Mouse (Mus musculus) lung, embryonic 16.5 days (tissue): ENCODE data around the gene Gm20517. TPM values are rescaled to one million over a fixed set of nuclear protein-coding genes. Genes with fewer than 3 reads are reported as not detected.
A peak's percentile ranks its signal among the peaks of the same experiment; 100 is the strongest.
"Not testable (repeated sequence)": the region's sequence is repeated elsewhere in the genome, so short reads cannot be mapped to it uniquely, and the experiment has no call there.

Source experiments
- ATAC-seq: fragments of 200-750 bp; cut with Nextera tagmentation; 2 replicates; pipeline ENCODE4 v1.8.0; 2017; ENCODE audit warnings: low read depth, mild to moderate bottlenecking, moderate library complexity
- H3K27ac ChIP-seq: fragments of 300-500 bp; sonication (generic); 2 replicates; pipeline ENCODE4 v1.5.1; 2014; ENCODE audit warnings: mild to moderate bottlenecking, control low read depth, low read length
- H3K27me3 ChIP-seq: fragments of 300-500 bp; sonication (generic); 2 replicates; pipeline ENCODE4 v1.6.1; 2014; ENCODE audit warnings: low read depth, low read length, mixed read lengths; ENCODE audit not compliant: control insufficient read depth, insufficient read depth
- H3K36me3 ChIP-seq: fragments of 300-500 bp; sonication (generic); 2 replicates; pipeline ENCODE4 v1.6.1; 2014; ENCODE audit warnings: low read length; ENCODE audit not compliant: control insufficient read depth, insufficient read depth
- H3K4me1 ChIP-seq: fragments of 300-500 bp; sonication (generic); replicated peaks from 2 replicates; pipeline ENCODE4 v1.6.1; 2014; ENCODE audit warnings: low read length, mixed read lengths; ENCODE audit not compliant: control insufficient read depth, insufficient read depth
- H3K4me2 ChIP-seq: fragments of 300-500 bp; sonication (generic); 2 replicates; pipeline ENCODE4 v1.6.1; 2014; ENCODE audit warnings: low read depth, low read length, control low read depth
- H3K4me3 ChIP-seq: fragments of 300-500 bp; sonication (generic); 2 replicates; pipeline ENCODE4 v1.5.1; 2014; ENCODE audit warnings: mild to moderate bottlenecking, low read length, control low read depth
- H3K9ac ChIP-seq: fragments of 300-500 bp; sonication (generic); 2 replicates; pipeline ENCODE4 v1.6.1; 2014; ENCODE audit warnings: low read length, control low read depth
- H3K9me3 ChIP-seq: fragments of 300-500 bp; sonication (generic); 2 replicates; pipeline ENCODE4 v1.6.1; 2016; ENCODE audit warnings: low read length; ENCODE audit not compliant: control insufficient read depth
- WGBS: fragments of 180-500 bp; shearing (Covaris S2); extraction: QIAGEN DNeasy Blood & Tissue Kit; methylation state at CpG from one replicate; pipeline ENCODE4 v1.1.7; 2014; 5-methylcytosine and 5-hydroxymethylcytosine counted together
- polyA plus RNA-seq: library from polyadenylated mRNA; unstranded; fragments of >200 nt; fragmentation: Nextera tagmentation; extraction: Ambion mirVana; gene quantifications from 2 replicates; pipeline ENCODE4 v1.2.1, GENCODE M21; 2015

The Gm20517 gene
- polyA plus RNA-seq, 1 experiment from 2014 or later = 2.2 TPM

DNA sequence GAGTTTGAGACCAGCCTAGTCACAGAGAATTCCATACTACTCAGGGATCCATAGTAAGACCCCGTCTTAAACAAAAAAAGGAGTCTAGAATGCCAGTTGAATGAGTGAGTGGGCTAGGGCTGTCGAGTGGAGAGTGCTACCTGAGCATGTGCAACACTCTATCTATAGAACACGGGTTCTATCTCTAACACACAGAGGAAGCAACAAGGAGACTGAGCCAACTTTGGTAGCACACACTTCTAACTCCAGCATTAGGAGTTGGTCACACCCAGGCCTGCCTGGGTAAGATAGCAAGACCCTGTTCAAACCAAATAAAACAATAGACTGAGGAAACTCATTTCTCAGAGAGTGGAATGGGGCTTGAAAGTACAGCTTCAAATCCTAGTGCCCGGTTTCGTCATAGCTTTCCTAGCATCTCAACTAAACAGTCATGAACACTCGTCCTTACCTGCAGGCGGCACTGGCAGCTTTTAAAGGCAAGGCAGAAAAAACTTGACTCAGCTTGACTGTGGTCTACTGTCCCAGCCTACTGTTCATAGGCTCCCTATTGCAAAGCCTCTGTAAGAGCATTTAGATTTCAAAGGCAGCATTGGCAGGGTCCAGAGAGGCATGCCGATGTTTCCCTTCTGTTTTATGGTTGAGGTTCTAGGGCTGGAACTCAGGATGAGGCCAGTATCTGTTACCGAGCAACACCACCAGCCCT lies 6.4 kb downstream of the Gm20517 start:
- Histone ChIP-seq H3K4me2 (no peak overlapping the region), H3K9me3 (no peaks in the 10 kb centered on the region), H3K36me3 (peaks cover 36% of the 10 kb centered on the region), H3K4me1 (peaks cover 2% of the 10 kb centered on the region), H3K27me3 (no peaks in the 10 kb centered on the region), H3K4me3 (no peak overlapping the region), H3K9ac (no peak overlapping the region), H3K27ac (no peak overlapping the region)
- no peak for ATAC-seq
- 93% methylated on average over 9 of the region's 9 CpGs for WGBS

DNA sequence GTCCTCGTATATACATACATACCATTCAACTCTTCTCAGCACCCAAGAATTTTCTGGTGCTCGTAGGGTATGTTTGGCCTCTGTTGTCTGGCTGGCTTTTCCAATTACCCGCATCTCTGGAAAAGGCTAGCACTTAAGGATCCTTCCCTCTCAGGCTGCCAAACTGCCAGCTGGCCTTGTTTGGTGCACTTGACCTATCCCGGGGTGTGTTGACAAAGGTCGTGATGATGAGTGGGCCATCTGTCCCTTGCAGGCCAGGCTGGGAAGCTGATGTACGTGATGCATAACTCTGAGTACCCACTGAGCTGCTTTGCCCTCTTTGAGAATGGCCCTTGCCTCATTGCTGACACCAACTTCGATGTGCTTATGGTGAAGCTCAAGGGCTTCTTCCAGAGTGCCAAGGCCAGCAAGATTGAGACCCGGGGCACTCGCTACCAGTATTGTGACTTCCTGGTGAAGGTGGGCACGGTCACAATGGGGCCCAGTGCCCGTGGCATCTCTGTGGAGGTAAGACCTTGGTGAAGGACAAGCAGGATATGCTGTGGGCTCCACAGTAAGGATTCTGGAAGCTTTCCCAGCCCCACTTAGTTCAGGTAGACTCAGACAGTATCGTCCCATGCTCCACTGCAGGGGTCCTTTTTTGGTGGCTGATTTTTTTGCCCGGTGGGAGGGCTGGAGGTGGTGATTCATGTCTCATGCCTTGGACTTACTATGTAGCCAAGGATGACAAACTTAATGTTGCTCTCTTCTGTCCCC lies 7.3 kb downstream of the Gm20517 start:
- Histone ChIP-seq H3K4me2 (no peak overlapping the region), H3K4me1 (no peaks in the 10 kb centered on the region), H3K9me3 (no peaks in the 10 kb centered on the region), H3K9ac (no peak overlapping the region), H3K36me3 (peaks cover 46% of the 10 kb centered on the region), H3K4me3 (no peak overlapping the region), H3K27ac (no peak overlapping the region), H3K27me3 (no peaks in the 10 kb centered on the region)
- 84% methylated on average over 13 of the region's 13 CpGs for WGBS
- no peak for ATAC-seq

DNA sequence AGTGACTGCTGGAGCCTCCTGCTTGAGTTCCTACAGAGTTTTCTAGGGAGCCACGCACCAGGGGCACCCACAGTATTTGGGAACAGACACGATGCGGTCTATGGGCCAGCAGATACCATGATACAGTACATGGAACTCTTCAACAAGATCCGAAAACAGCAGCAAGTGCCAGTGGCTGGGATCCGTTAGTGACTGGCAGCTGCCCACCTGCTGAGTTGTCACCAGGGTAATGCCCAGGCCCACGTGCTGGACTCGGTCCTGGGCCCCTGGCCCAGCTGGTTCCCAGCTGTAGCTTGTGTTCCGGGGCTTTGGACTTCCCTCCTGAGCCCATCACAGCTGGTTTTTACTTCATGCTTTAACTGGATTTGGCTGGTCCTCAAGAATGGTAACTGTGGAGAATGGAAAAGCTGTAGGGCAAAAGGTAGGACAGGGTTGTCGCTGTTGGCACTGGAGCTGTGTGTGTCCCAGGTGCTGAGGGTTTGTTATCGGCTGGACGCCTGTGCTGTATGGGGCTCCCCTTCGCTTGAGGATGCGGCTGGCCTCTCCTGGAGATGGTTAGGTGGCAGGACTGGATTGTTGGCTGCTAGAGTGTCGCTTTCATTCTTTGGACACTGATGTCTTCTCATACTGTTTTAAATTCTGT lies 11.6 kb downstream of the Gm20517 start:
- ATAC-seq = no peak
- H3K36me3 ChIP-seq = peaks cover 40% of the 10 kb centered on the region

DNA sequence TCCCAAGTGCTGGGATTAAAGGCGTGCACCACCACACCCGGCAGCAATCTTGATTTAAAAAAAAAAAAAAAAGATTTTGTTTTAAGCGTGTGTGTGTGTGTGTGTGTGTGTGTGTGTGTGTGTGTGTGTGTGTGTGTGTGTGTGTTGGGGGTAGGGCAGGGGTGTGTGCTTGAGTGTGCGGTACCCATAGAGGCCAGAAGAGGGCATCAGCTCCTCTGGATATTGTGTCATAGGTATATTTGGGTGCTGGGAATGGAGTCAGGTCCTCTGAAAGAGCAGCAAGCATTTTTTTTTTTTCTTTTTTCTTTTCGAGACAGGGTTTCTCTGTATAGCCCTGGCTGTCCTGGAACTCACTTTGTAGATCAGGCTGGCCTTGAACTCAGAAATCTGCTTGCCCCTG lies 13.2 kb downstream of the Gm20517 start:
- H3K4me2 ChIP-seq, H3K9ac ChIP-seq, H3K4me1 ChIP-seq, H3K9me3 ChIP-seq, H3K27ac ChIP-seq, H3K27me3 ChIP-seq, ATAC-seq, H3K4me3 ChIP-seq: not testable (repeated sequence)
- WGBS = 95% methylated on average over 4 of the region's 5 CpGs
- H3K36me3 ChIP-seq = peaks cover 35% of the 10 kb centered on the region

More for the DNA sequence above, 11.6 kb downstream of the Gm20517 start:
- no peak overlapping the region for H3K4me3 ChIP-seq
- H3K27ac ChIP-seq = no peak overlapping the region
- peaks cover 3% of the 10 kb centered on the region for H3K4me1 ChIP-seq
- H3K27me3 ChIP-seq = no peaks in the 10 kb centered on the region
- no peak overlapping the region for H3K4me2 ChIP-seq
- H3K9me3 ChIP-seq = no peaks in the 10 kb centered on the region
- 93% methylated on average over 14 of the region's 14 CpGs for WGBS
- no peak overlapping the region for H3K9ac ChIP-seq

DNA sequence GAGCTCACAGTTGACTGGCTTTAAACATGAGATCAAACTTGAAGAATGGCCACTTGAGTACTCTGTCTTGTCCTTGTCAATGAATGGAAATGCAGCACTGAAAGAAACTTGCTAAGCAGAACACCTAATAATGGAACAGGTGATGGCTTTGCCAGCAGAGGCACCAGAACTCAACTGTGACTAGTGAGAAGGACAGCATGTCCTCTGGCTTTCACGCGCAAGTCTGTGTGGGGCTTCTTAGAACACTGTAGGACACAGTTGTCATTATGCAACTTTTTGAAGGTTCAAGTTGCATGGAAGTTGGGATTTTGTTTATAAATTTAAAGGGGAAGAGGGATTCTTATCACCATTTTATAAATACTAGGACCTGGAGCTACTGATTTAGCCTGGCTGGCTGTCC lies 13.7 kb downstream of the Gm20517 start:
- H3K4me2 ChIP-seq = no peak overlapping the region
- no peak overlapping the region for H3K27ac ChIP-seq
- ATAC-seq = no peak
- 94% methylated on average over 2 of the region's 2 CpGs for WGBS
- peaks cover 30% of the 10 kb centered on the region for H3K36me3 ChIP-seq
- no peak overlapping the region for H3K9ac ChIP-seq
- no peak overlapping the region for H3K4me3 ChIP-seq
- H3K4me1 ChIP-seq = peaks cover 7% of the 10 kb centered on the region
- no peaks in the 10 kb centered on the region for H3K27me3 ChIP-seq
- H3K9me3 ChIP-seq = no peaks in the 10 kb centered on the region

DNA sequence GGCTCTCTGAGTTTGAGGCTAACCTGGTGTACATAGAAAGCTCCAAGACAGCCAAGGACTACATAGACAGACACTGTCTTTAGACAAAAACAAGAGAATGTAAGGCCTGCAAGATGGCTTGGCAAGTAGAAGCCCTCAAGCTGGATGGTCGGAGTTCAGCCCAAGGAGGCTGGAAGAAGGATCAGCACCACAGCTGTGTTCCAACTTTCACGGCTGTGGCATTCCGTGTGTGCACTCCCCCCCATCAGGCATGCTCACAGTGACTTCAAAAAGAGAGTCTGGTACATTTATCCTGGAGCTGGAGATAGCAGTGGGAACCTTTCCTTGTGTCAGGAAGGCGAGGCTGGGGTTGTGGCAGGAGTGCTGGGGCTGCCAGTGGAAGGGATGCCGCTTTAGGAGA lies 14.6 kb downstream of the Gm20517 start:
- Histone ChIP-seq H3K9ac (no peak overlapping the region), H3K36me3 (peaks cover 25% of the 10 kb centered on the region), H3K4me2 (no peak overlapping the region), H3K4me3 (no peak overlapping the region), H3K27me3 (no peaks in the 10 kb centered on the region), H3K27ac (no peak overlapping the region), H3K4me1 (peaks cover 15% of the 10 kb centered on the region), H3K9me3 (no peaks in the 10 kb centered on the region)
- WGBS = 70% methylated on average over 5 of the region's 5 CpGs
- no peak for ATAC-seq

DNA sequence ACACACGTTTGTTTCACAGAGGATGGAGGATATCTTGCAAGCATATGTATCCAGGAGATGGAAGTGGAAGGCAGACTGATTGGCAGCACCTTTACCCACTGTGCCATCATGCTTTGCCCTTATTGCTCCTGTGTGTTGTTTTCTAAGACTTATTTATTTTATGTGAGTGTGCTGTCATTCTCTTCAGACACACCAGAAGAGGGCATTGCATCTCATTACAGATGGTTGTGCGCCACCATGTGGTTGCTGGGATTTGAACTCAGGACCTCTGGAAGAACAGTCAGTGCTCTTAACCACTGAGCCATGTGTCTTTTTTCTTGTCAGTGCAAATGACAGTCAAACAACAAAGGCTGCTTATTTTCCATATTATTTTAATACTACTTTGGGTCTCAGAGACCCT lies 16.4 kb downstream of the Gm20517 start:
- Histone ChIP-seq H3K9me3 (no peaks in the 10 kb centered on the region), H3K9ac (no peak overlapping the region), H3K4me3 (no peak overlapping the region; the same call in 1 of the 2 replicates), H3K36me3 (peaks cover 18% of the 10 kb centered on the region), H3K27ac (no peak overlapping the region), H3K4me2 (peak overlapping the region; percentile 97), H3K4me1 (peaks cover 17% of the 10 kb centered on the region), H3K27me3 (no peaks in the 10 kb centered on the region)
- 70% methylated on average over 2 of the region's 2 CpGs for WGBS
- ATAC-seq = no peak

DNA sequence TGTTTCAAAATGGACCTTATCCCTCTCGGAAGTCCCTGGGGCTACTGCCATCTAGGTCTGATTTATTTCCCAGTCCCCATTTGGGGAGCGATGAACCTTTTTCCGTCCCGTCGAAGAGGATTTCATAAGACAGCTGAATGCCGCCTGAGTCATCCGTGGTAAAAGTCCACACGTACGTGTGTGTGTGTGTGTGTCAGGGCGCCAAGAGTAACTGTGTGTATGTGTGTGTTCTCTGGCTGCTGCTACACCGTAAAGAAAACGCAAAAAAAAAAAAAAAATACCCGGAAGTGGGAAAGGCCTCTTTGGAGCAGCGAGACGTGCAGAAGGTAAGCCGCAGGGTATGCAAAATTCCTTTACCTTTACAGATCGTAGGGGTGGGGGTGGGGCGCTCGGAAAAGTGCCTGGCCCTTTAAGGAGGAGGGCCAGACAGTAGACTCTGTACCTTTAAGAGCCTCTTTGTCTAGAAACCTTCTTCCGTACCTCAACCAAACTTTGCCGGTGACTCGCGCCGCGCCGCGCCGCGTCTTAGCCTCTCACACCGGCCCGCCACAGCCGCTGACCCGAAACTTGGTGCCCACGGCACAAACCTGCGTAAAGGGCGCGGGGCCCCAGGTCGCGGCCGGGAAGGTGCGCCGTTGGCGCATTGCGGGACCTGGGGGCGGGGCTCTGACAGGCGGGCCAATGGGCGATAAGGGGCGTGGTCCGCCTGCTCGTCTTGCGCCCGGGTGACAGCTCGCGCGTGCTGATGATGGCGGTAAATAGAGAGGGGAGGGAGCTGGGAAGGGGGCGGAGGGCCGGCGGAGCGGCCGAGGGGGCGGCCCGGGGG lies 17.7 kb downstream of the Gm20517 start:
- Histone ChIP-seq H3K4me2 (peak overlapping the region; percentile 97), H3K9me3 (no peaks in the 10 kb centered on the region), H3K4me3 (peak overlapping the region; percentile 79), H3K9ac (peak overlapping the region; percentile 79), H3K36me3 (peaks cover 6% of the 10 kb centered on the region; the same call in 1 of the 2 replicates), H3K4me1 (peaks cover 17% of the 10 kb centered on the region), H3K27me3 (no peaks in the 10 kb centered on the region), H3K27ac (peak overlapping the region; percentile 93)
- ATAC-seq = peak; percentile 96
- WGBS = under 1% methylated on average over 62 of the region's 63 CpGs
